Mouse (Mus musculus): Measurements from ENCODE around the gene Akt1s1.

Gene Akt1s1

GRCm38 (mm10) chr7:44852259-44853027, 3.7 kb downstream of the Akt1s1 start:
- in situ Hi-C loops (cut with MboI, MseI) = loop anchor here in 1 of 2 experiments (5.0 to 10.0 kb wide), 6 partner anchors 105 to 1058 kb away; partner anchors contain the start of genes Fam83e, Klk8, Klk9 and Nr1h2

GRCm38 (mm10) chr7:44853065-44853464, 4.3 kb downstream of the Akt1s1 start:
- in situ Hi-C loops (cut with MboI, MseI) = loop anchor here in 1 of 2 experiments (5.0 to 10.0 kb wide), 6 partner anchors 106 to 1058 kb away; partner anchors contain the start of genes Fam83e, Klk8, Klk9 and Nr1h2

GRCm38 (mm10) chr7:44853596-44854355, 5.0 kb downstream of the Akt1s1 start:
- in situ Hi-C loops (cut with MboI, MseI) = loop anchor here in 1 of 2 experiments (5.0 to 10.0 kb wide), 6 partner anchors 106 to 1059 kb away; partner anchors contain the start of genes Fam83e, Klk8, Klk9 and Nr1h2

GRCm38 (mm10) chr7:44854356-44855031, 5.7 kb downstream of the Akt1s1 start:
- in situ Hi-C loops (cut with MboI, MseI) = loop anchor here in 1 of 2 experiments (5.0 to 10.0 kb wide), 6 partner anchors 107 to 1060 kb away; partner anchors contain the start of genes Fam83e, Klk8, Klk9 and Nr1h2

GRCm38 (mm10) chr7:44855036-44855435, 6.2 kb downstream of the Akt1s1 start:
- in situ Hi-C loops (cut with MboI, MseI) = loop anchor here in 1 of 2 experiments (10.0 kb wide), 2 partner anchors 670 to 1060 kb away; partner anchors contain the start of genes Klk8, Klk9, Plekha4 and Ppp1r15a

GRCm38 (mm10) chr7:44856265-44856916, 7.6 kb downstream of the Akt1s1 start:
- in situ Hi-C loops (cut with MboI, MseI) = loop anchor here in 1 of 2 experiments (10.0 kb wide), 2 partner anchors 668 to 1062 kb away; partner anchors contain the start of genes Klk8, Klk9, Plekha4 and Ppp1r15a

- in situ Hi-C loops (cut with MboI, MseI) = loop anchor here in 1 of 2 experiments (10.0 kb wide), 2 partner anchors 668 to 1062 kb away; partner anchors contain the start of genes Klk8, Klk9, Plekha4 and Ppp1r15a
Observed at GRCm38 (mm10) chr7:44857042-44857552, 8.3 kb downstream of the Akt1s1 start, which contains the start of gene Pnkp. Gene Pnkp, plus strand, starts transcription at chr7:44857139.

- in situ Hi-C loops (cut with MboI, MseI) = loop anchor here in 1 of 2 experiments (10.0 kb wide), 2 partner anchors 667 to 1063 kb away; partner anchors contain the start of genes Klk8, Klk9, Plekha4 and Ppp1r15a
Observed at GRCm38 (mm10) chr7:44857905-44858304, 9.1 kb downstream of the Akt1s1 start.

- in situ Hi-C loops (cut with MboI, MseI) = loop anchor here in 1 of 2 experiments (10.0 kb wide), 2 partner anchors 665 to 1065 kb away; partner anchors contain the start of genes Klk8, Klk9, Plekha4 and Ppp1r15a
Observed at GRCm38 (mm10) chr7:44859896-44860295, 11.1 kb downstream of the Akt1s1 start.

GRCm38 (mm10) chr7:44860576-44861428, 12.0 kb downstream of the Akt1s1 start:
- in situ Hi-C loops (cut with MboI, MseI) = no loop called here

- in situ Hi-C loops (cut with MboI, MseI) = no loop called here
Observed at GRCm38 (mm10) chr7:44861429-44861816, 12.6 kb downstream of the Akt1s1 start.

- in situ Hi-C loops (cut with MboI, MseI) = no loop called here
Observed at GRCm38 (mm10) chr7:44862434-44862833, 13.6 kb downstream of the Akt1s1 start.

GRCm38 (mm10) chr7:44863210-44863609, 14.4 kb downstream of the Akt1s1 start:
- in situ Hi-C loops (cut with MboI, MseI) = no loop called here

GRCm38 (mm10) chr7:44863982-44864494, 15.2 kb downstream of the Akt1s1 start:
- in situ Hi-C loops (cut with MboI, MseI) = no loop called here

GRCm38 (mm10) chr7:44864595-44865542, 16.1 kb downstream of the Akt1s1 start:
- in situ Hi-C loops (cut with MboI, MseI) = no loop called here

- in situ Hi-C loops (cut with MboI, MseI) = no loop called here
Observed at GRCm38 (mm10) chr7:44866276-44867009, 17.7 kb downstream of the Akt1s1 start.
